Mouse (Mus musculus) heart, embryonic 16.5 days (tissue): ENCODE measurements at regions not wholly inside any gene's neighbourhood (a gene's known extent, or its start where the extent isn't known, plus 50 kb on each side); places are given as distances from the start of the nearest gene placed in this dataset.

Source experiments
- ATAC-seq: fragments of 200-750 bp; cut with Nextera tagmentation; replicated peaks from 2 replicates; pipeline ENCODE4 v1.8.0; 2017; ENCODE audit warnings: moderate number of reproducible peaks; ENCODE audit not compliant: insufficient read depth, low FRiP score; ENCODE audit errors: extremely low read depth
- H3K27ac ChIP-seq: fragments of 300-500 bp; sonication (generic); 2 replicates; pipeline ENCODE4 v1.5.1; 2014; ENCODE audit warnings: mild to moderate bottlenecking, low read length, control low read depth, moderate library complexity
- H3K27me3 ChIP-seq: fragments of 300-500 bp; sonication (generic); 2 replicates; pipeline ENCODE4 v1.6.1; 2014; ENCODE audit warnings: low read length, mixed read lengths; ENCODE audit not compliant: control insufficient read depth, insufficient read depth
- H3K36me3 ChIP-seq: fragments of 300-500 bp; sonication (generic); 2 replicates; pipeline ENCODE4 v1.6.1; 2014; ENCODE audit not compliant: control insufficient read depth, insufficient read depth
- H3K4me1 ChIP-seq: fragments of 300-500 bp; sonication (generic); 2 replicates; pipeline ENCODE4 v1.6.1; 2014; ENCODE audit warnings: low read length, mixed read lengths; ENCODE audit not compliant: control insufficient read depth, insufficient read depth
- H3K4me2 ChIP-seq: fragments of 300-500 bp; sonication (generic); 2 replicates; pipeline ENCODE4 v1.6.1; 2014; ENCODE audit warnings: low read depth, mild to moderate bottlenecking, control low read depth, low read length
- H3K4me3 ChIP-seq: fragments of 300-500 bp; sonication (generic); 2 replicates; pipeline ENCODE4 v1.5.1; 2014; ENCODE audit warnings: mild to moderate bottlenecking, control low read depth, low read length
- H3K9ac ChIP-seq: fragments of 300-500 bp; sonication (generic); 2 replicates; pipeline ENCODE4 v1.6.1; 2014; ENCODE audit warnings: low read length, control low read depth
- H3K9me3 ChIP-seq: fragments of 300-500 bp; sonication (generic); replicated peaks from 2 replicates; pipeline ENCODE4 v1.6.1; 2016; ENCODE audit warnings: low read length; ENCODE audit not compliant: control insufficient read depth
- WGBS: fragments of 180-500 bp; shearing (Covaris S2); extraction: QIAGEN DNeasy Blood & Tissue Kit; methylation state at CpG from one replicate; pipeline ENCODE4 v1.1.7; 2014; 5-methylcytosine and 5-hydroxymethylcytosine counted together

GRCm38 (mm10) chr15:59214096-59214495 is 325.0 kb downstream of the Gm49356 start:
- Histone ChIP-seq H3K9ac (no peak overlapping the region), H3K9me3 (no peaks in the 10 kb centered on the region), H3K4me2 (no peak overlapping the region), H3K27ac (no peak overlapping the region), H3K4me3 (no peak overlapping the region), H3K4me1 (no peaks in the 10 kb centered on the region), H3K27me3 (no peaks in the 10 kb centered on the region), H3K36me3 (no peaks in the 10 kb centered on the region)
- no peak for ATAC-seq
- 79% methylated on average over 4 of the region's 4 CpGs for WGBS

GRCm38 (mm10) chr15:59215239-59215638 is 326.1 kb downstream of the Gm49356 start:
- H3K9ac ChIP-seq: no peak overlapping the region
- H3K4me1 ChIP-seq: no peaks in the 10 kb centered on the region
- no peak overlapping the region for H3K4me2 ChIP-seq
- H3K36me3 ChIP-seq: no peaks in the 10 kb centered on the region
- H3K27me3 ChIP-seq: no peaks in the 10 kb centered on the region
- ATAC-seq: no peak
- no peak overlapping the region for H3K27ac ChIP-seq
- WGBS: 82% methylated on average over 4 of the region's 4 CpGs
- no peaks in the 10 kb centered on the region for H3K9me3 ChIP-seq
- no peak overlapping the region for H3K4me3 ChIP-seq

GRCm38 (mm10) chr15:59217481-59217880 is 328.4 kb downstream of the Gm49356 start:
- WGBS: 84% methylated on average over 9 of the region's 9 CpGs
- H3K4me3 ChIP-seq: no peak overlapping the region
- no peaks in the 10 kb centered on the region for H3K9me3 ChIP-seq
- H3K4me1 ChIP-seq: no peaks in the 10 kb centered on the region
- no peaks in the 10 kb centered on the region for H3K36me3 ChIP-seq
- H3K4me2 ChIP-seq: no peak overlapping the region
- no peaks in the 10 kb centered on the region for H3K27me3 ChIP-seq
- no peak overlapping the region for H3K27ac ChIP-seq
- no peak for ATAC-seq
- no peak overlapping the region for H3K9ac ChIP-seq

- no peak for ATAC-seq
- H3K27me3 ChIP-seq: no peaks in the 10 kb centered on the region
- H3K4me2 ChIP-seq: no peak overlapping the region
- no peak overlapping the region for H3K4me3 ChIP-seq
- WGBS: 76% methylated on average over 7 of the region's 7 CpGs
- no peak overlapping the region for H3K9ac ChIP-seq
- H3K9me3 ChIP-seq: no peaks in the 10 kb centered on the region
- H3K36me3 ChIP-seq: no peaks in the 10 kb centered on the region
- no peak overlapping the region for H3K27ac ChIP-seq
- H3K4me1 ChIP-seq: no peaks in the 10 kb centered on the region
Observed at GRCm38 (mm10) chr15:59218916-59219315, 329.8 kb downstream of the Gm49356 start.

GRCm38 (mm10) chr15:59225637-59226036 is 336.5 kb downstream of the Gm49356 start:
- H3K9me3 ChIP-seq: peaks cover 7% of the 10 kb centered on the region
- H3K4me1 ChIP-seq: peaks cover 8% of the 10 kb centered on the region
- H3K4me3 ChIP-seq: no peak overlapping the region
- H3K27ac ChIP-seq: no peak overlapping the region
- 84% methylated on average over 6 of the region's 6 CpGs for WGBS
- H3K4me2 ChIP-seq: no peak overlapping the region
- H3K36me3 ChIP-seq: no peaks in the 10 kb centered on the region
- H3K9ac ChIP-seq: no peak overlapping the region
- no peak for ATAC-seq
- H3K27me3 ChIP-seq: no peaks in the 10 kb centered on the region

- peaks cover 8% of the 10 kb centered on the region for H3K4me1 ChIP-seq
- peaks cover 11% of the 10 kb centered on the region for H3K9me3 ChIP-seq
- peak overlapping the region; percentile 44 for H3K27ac ChIP-seq
- no peak overlapping the region for H3K4me3 ChIP-seq
- H3K27me3 ChIP-seq: no peaks in the 10 kb centered on the region
- 44% methylated on average over 3 of the region's 3 CpGs for WGBS
- H3K36me3 ChIP-seq: no peaks in the 10 kb centered on the region
- H3K4me2 ChIP-seq: no peak overlapping the region
- H3K9ac ChIP-seq: no peak overlapping the region
- peak; percentile 76 for ATAC-seq
Observed at GRCm38 (mm10) chr15:59227293-59227692, 338.2 kb downstream of the Gm49356 start.

GRCm38 (mm10) chr15:59230536-59230935 is 341.4 kb downstream of the Gm49356 start:
- no peak overlapping the region for H3K4me3 ChIP-seq
- ATAC-seq: no peak
- H3K36me3 ChIP-seq: no peaks in the 10 kb centered on the region
- no peaks in the 10 kb centered on the region for H3K27me3 ChIP-seq
- H3K4me1 ChIP-seq: peaks cover 8% of the 10 kb centered on the region
- no peak overlapping the region for H3K27ac ChIP-seq
- H3K9me3 ChIP-seq: peaks cover 24% of the 10 kb centered on the region
- H3K4me2 ChIP-seq: no peak overlapping the region
- H3K9ac ChIP-seq: no peak overlapping the region

GRCm38 (mm10) chr15:59231703-59232102 is 342.6 kb downstream of the Gm49356 start:
- no peak overlapping the region for H3K9ac ChIP-seq
- H3K27ac ChIP-seq: no peak overlapping the region
- H3K4me3 ChIP-seq: no peak overlapping the region
- H3K36me3 ChIP-seq: no peaks in the 10 kb centered on the region
- no peak for ATAC-seq
- peaks cover 24% of the 10 kb centered on the region for H3K9me3 ChIP-seq
- no peak overlapping the region for H3K4me2 ChIP-seq
- H3K27me3 ChIP-seq: no peaks in the 10 kb centered on the region
- peaks cover 7% of the 10 kb centered on the region for H3K4me1 ChIP-seq
- 77% methylated on average over 1 of the region's 1 CpGs for WGBS

GRCm38 (mm10) chr15:59232290-59232689 is 343.2 kb downstream of the Gm49356 start:
- no peaks in the 10 kb centered on the region for H3K36me3 ChIP-seq
- no peak overlapping the region for H3K9ac ChIP-seq
- WGBS: 79% methylated on average over 5 of the region's 5 CpGs
- H3K4me2 ChIP-seq: no peak overlapping the region
- peaks cover 24% of the 10 kb centered on the region for H3K9me3 ChIP-seq
- no peak overlapping the region for H3K27ac ChIP-seq
- peaks cover 2% of the 10 kb centered on the region; the same call in 1 of the 2 replicates for H3K4me1 ChIP-seq
- no peak for ATAC-seq
- H3K27me3 ChIP-seq: no peaks in the 10 kb centered on the region
- no peak overlapping the region for H3K4me3 ChIP-seq
